Mouse (Mus musculus): ENCODE data around the gene Ctsh.

- no peak for TF ChIP-seq POLR2A (IDR thresholded peaks at IDR 0.05; ENCODE audit: borderline replicate concordance, control insufficient read depth, low read depth, low read length)
- no peak for TF ChIP-seq CTCF (IDR thresholded peaks at IDR 0.05; ENCODE audit: control insufficient read depth, insufficient read depth, low read length)
These were observed 30.2 kb downstream of the Ctsh start for GRCm38 (mm10) chr9:90084152-90084551.
